Mouse (Mus musculus) right cerebral cortex, adult 2 months (tissue): Measurements from ENCODE around the gene Diablo.
"Not testable (repeated sequence)": the region's sequence is repeated elsewhere in the genome, so short reads cannot be mapped to it uniquely, and the experiment has no call there.

ENCODE experiments used
- DNase-seq, 2 experiments: peaks; one replicate each; pipeline ENCODE4 v3.0.0; 2021 to 2022; ENCODE audit warnings: low spot score in 2 of 2

The Diablo gene

DNA sequence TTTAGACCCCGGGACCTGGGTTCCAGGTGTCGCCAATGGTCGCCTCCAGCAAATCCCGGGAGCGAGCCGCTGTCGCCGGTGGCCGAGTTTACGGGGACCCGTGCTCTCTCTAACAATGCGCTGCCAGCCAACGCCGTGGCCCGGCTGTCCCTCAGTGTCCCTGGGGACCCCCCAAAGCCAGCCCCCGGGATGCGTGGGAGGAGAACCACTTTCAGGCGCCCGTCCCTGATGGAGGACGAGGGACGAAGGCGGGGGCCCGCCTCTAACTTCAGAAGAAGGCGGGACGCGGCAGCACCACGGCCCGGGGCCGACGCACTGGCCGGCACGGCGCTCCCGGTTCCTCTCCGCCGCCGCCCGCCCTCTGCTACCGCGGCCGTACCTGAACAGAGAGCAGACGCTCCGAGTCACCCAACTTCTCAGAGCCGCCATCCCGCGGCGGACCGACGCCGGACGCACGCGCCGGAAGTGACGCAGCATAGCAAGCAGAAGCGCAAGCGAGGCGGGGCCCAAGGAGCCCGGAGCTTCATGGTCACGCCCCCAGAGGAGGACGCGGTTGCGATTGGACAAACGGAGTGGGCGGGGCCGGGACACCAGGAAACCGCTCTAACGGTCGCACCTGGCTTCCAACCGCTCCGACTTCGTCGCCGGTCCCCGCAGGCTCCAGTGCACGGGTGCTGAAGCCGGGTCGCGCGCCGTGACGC lies at the start of gene Diablo:
TSS of gene Diablo (minus strand) at position 485 of the 701 bp plus-strand sequence.
- DNase-seq: peak; percentile 98 to 99

DNA sequence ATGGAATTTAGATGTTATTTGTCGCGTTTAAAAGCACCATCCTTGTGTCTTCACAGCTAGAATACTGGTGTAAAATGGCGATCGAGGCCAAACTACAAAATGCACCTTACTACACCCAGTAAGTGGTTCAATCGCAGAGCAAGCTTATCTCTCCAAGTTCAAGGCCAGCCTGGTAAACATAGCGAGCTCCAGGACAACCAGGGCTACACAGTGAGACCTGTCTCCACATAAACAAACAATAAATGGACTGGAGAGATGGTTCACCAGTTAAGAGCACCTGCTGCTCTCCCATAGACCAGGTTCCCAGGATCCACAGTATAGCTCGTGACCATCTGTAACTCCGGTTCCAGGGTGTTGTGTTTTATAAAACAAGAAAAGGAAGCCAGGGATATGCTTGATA lies 49.4 kb upstream of the Diablo start:
- DNase-seq: no peak

DNA sequence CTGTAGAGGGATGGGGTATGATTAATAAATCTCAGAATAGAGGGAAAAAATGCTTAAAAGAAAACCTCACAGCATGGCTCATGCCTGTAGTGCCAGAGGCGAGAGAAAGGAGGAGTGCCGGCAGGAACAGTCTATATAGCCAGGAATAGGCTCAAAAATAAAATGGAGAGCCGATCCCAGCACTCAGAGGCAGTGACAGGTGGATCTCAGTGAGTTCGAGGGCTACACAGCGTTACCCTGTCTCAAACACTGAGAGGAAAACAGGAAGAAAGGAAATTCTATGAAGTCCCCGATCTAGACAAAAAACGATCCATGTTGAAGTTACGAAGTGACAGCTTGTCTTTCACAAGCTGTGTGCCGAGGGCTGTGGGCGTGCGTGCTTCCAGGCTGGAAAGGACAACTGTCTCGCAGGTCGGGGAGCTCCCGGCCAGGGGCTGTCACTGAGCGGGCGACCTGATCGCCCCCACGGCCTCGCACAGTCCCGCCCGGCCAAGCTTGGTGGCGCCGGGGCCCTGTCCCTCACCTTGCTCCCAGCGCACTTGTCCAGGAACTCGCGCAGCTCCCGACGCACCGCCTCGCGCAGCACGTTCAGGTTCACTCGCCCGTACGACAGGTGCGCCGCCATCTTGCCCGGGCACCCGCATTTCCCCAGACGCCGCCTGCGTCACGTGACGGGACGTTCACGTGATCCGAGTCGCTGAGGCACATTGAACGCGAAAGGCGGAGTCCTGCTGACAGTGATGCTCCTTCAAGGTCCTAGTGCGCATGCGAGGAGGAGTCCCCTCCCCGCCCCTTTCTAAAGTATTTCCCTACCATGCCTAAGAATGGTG lies 48.6 kb upstream of the Diablo start, which contains the start of gene Vps33a:
TSS of gene Vps33a (minus strand) at position 682 of the 830 bp plus-strand sequence.
- DNase-seq: peak; percentile 98

DNA sequence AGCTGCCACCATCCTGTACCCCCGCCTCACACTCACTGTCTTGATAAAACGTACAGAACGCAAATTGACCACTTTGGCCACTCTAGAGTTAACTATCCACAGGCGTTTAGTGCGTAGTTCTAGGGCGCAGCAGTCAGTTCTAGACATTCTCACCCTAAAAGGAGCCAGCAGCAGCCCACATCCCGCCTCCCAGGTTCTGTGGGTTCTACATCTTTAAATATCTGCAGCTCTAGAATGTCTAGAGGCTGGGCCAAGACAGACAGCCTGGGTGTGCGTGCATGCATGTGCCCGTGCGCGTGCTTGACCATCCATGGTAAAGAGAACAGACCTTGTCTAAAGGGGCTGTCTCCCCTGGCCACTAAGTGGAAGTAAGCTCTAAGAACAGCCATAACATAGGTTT lies 37.2 kb upstream of the Diablo start:
- DNase-seq: peak in 1 of 2 experiments; percentile 29

DNA sequence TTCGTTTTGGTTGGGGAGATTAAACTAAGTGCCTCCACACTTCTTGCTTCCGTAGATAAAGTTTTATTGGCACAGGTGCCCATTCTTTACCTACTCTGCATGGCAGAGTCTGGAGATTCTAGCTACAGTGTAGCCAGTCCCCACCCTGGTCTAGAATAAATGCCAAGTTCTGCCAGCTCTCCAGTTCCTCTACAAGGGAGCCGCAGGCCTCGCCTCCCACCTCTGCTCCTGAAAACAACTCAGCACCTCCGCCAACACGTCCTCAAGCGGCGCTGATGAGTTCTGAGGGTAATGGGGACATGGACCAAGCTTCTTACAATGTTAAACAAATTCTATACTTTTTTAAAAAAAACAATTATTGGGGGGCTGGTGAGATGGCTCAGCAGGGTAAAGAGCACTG lies 35.6 kb upstream of the Diablo start:
- no peak for DNase-seq

DNA sequence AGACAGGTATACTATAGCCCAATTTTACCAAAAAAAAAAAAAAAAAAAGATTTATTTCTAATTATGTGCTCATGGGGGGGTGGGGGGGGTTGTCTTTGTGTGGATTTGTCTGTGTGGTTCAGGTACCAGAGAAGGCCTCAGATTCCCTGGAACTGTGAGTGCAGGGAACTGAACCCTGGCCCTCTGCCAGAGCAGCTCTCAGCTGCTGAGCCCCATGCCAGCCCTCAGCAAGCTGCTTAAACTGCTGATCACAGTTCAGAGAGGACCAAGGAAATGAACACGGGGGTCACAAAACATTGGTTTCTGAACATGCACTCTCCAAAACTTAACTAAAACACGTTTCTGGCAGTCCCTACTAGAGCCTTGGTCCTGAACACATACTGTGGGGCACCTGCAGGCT lies 32.5 kb upstream of the Diablo start:
- no peak for DNase-seq

DNA sequence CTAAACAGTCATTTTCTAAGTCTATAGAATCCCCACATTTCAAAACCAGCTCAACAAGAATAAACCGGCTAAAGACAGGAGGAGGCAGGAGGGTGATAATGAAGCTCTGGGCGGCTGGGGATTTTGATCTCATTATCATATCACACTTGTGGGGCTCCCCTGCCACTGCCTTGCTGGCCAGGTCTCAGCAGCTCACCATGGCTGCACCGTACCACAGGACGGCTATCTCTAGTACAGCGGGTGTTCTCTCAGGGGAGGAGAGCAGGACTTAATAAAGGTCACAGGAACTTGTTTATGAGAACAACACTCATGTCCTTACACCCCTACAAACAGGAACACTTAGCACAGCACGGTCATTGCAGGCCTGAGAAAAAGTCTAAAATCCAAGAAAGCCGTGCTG lies 31.7 kb upstream of the Diablo start:
- DNase-seq: no peak

DNA sequence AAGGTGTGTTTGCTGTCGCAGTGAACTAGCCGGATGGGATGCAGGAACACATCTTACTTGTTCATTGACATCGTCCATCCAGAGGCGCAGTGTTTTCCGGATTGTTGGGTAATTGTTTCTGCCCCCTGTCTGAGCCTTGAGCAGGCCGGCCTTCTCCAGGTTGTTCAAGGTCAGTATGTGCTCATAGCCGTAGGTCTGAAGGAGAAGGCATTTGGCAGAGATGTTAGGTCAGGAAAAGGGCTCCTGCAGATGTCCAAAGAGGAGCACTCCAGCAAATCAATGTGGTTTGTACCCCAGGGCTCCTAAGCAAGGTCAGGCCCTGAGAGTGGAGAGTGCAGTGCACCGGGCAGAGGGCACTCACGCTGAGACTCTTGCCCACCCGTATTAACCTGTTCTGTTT lies 9.8 kb upstream of the Diablo start:
- no peak for DNase-seq

DNA sequence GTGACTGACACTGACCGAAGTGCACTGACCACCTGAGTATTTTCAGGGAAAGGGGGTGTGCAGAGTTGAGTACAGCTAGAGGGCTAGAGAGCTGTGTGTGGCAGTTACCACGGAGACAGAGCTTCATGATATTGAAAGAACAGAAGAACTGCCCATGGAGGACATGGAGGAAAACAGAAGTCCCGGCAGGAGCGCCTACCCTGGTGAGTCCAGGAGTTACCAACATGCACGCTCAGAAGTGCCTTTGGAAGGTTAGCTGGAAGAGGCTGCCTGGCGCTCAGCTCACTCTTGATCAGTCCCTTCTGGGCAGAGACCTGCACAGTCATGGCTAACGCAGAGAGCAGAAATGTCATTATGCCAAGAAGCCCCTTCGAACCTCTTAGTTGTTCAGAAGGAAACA lies 6.1 kb upstream of the Diablo start:
- peak in 1 of 2 experiments; percentile 1 for DNase-seq

DNA sequence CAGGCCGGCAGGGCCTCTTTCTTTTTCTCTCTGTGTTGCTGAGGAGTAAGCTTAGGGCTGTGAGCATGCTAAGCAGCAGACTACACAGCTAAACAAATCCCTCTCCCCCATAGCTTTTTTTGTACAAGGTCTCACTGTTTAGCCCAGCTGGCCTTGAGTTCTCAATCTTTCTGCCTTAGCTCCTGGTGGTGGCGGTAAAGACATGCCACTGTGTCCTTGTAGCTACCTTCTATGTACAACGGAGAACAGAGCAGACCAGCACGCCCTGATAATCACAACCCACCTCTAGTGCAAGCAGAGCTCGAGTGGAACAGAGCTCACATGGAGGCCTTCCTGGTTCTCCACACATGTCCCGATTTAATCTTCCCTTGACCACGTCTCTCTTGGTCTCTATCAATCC lies 4.7 kb upstream of the Diablo start:
- peak; percentile 1 to 2 for DNase-seq

DNA sequence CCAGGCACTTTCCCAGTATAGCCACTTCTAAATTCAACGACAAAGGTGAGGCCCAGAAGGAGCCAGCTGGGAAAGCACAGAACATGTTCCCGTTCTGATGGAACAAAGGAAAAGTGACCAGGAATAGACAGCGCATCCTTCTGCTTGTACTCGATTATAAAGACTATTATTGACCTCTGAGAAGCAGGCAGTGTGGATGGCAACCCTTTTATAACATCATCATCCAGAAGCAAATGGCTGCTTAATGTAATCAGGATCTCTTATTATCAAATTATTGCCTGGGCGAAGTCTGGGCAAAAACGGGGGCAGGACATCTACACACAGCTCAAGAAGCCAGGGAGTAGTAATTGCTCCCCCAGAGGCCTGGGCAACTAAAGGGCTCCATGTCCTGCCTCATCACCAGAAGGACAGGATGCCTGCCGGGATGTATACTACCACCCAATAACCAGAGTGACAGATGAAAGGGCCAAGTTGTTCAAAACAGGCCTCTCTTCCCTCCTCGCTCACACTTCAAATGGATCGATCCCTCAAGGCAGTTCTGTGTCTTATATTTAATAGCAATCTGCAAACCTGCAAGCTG lies 2.0 kb upstream of the Diablo start:
- DNase-seq: no peak

DNA sequence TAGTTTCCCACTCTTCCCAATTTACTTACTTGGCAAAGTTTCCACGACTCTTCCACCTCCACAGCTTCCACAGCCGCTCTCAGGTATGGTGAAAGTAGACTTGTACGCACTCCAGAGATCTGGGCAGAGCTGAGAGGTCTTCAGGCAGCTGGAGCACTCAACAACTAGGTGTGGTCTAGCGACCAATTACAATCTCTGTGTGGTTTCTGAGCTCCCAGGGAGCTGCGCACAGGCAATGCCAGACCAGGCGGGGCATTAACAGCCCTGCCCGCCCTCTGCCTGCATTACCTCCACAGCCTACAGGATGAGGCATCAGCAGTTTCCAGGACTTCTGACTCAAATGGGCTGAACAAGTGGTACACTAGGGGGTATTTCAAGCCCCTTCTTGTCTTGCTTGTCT lies 1.3 kb upstream of the Diablo start, which contains the start of gene Gm49027:
TSS of gene Gm49027 (minus strand) at position 208 of the 400 bp plus-strand sequence.
- no peak for DNase-seq

DNA sequence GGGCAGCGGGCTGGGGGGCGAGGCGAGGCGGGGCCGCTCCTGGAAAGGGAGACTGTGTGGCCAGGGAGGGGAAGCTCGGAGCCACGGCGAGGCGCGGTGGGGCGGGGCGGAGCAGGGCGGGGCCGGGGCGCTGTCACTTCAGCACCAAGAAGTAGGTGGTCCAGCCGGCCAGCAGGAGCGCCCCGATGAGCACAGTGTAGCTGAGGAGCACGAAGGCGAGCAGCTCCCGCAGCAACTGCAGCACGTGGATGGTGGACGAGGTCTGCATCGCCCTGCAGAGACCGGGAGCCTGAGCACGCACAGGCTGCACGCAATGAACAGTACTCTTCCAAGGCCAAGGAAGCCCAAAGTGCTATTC lies 396 bp upstream of the Diablo start:
- no peak for DNase-seq

DNA sequence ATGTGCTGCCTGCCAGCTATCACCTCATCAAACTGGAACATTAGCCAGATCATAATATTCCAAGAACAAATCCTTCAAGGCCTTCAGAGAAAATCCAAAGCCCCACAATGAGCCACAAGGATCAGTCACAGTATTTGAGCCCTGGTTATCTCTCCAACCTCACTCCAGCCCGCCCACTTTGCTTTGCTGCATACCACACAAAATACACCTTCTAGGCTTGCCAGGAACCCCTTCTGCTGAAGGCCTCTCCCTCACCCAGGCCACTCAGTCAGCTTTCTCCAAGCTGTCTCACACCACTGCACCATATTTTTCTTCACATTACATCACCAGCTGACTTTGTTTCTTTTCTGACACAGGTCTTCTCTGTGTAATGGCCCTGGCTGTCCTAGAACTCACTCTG lies 1.8 kb downstream of the Diablo start:
- no peak for DNase-seq

DNA sequence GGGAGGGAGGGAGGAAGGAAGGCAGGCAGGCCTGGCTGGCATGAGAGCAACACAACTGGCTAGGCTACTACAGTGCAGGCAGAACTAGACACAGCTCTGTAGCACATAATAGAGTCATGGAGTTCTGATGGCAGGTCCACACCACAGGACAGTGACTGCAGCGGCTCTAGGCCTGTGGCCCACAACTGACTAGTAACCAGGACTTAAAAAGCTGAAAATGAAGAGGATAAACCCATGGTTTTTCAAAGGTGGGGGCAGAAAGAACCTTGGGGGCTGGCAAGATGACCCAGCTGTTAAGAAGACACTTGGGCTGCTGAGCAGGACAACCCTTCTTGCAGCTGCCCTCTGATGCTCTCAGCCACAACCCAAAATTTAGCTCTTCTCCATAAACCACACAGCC lies 2.4 kb downstream of the Diablo start:
- no peak for DNase-seq

DNA sequence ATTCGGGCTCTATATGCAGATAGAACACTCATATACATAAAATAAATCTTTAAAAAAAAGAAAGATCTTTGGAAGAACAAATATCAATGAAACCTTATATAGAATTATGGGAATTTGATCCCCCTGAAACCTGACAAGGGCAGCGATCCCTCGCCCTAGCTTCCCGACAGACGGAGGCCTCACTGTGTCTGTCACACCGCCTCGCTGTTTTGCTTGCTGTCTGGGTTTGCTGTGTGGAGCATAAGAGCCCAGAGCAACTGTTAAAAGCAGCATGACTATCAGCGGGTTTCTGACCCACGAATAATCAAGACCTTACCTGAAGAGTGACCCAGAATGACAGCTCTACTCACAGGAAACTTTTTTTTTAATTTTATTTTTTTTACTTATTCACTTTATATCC lies 3.3 kb downstream of the Diablo start:
- DNase-seq: no peak

DNA sequence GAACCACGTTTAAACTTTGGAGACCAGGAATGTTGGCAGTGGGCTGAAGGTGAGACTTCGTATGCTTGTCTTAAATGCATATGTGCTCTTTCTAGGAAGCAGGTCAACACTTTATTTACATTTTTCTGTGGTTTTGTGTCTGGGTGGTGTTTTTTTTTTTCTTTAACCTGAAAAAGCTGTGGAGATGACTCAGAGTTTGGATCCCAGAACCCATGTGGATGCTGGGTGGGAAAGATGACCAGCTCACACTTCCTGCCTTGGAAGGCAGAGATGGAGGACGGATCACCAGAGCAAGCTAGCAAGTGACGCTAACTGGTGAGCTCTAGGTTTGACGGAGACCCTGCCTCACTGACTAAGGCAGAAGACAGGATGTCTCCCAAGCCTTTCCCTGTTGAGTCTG lies 9.1 kb downstream of the Diablo start:
- DNase-seq: no peak

DNA sequence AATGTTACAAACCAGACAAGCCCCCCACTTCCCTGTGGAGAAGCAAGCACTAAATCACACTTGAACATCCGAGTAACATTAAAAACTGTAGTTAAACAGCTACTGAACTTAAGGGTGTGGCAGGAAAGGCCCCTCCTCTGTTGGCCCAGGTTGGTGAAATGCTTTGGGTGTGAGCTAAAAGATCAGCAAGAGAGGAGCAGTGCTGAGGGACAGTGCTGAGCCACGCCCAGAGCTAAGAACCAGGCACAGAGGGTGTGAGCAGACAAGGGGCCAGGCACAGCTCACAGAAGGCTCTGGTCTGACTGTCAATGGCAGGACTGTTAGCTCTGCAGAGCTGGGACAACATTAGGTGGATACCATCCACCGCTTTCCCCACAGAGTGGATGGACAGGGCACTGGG lies 11.9 kb downstream of the Diablo start:
- DNase-seq: no peak

DNA sequence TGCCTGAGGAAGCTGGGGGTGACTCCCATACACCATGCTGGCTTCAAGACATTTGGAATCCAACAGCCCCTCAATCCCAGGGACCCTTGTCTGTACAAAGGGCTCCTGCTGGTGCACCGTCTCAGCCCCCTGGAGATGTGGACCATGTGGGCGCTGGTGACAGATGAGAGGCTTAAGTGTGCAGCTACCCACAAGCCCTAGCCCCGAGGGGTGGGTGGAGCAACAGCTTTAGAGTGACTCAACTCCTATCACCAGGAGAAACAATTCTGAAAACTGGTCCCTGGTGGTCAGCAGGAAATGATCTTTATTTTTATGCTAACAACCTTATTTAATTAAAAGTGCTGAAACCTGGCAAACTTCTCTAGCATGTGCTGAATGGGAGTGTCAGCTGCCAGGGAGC lies 12.6 kb downstream of the Diablo start:
- DNase-seq: not testable (repeated sequence)

DNA sequence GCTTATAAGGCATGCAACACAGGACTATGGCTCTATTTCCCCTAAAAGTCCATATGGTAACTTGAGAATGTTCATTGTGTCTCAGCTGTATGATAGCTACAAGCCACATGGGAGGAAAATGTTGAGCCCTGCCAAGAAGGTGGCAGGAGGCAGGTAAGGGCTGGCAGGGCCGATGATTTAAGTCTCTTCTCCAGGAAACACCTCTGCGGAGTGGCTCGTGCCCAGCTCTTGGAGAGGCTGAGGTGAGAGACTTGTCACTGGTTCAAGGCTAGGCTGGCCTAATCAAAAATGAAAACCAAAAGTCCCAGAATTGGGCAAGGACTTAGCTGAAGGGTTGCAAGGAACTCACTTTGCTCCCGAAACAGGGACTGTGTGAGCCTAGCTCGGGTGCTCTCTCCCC lies 13.8 kb downstream of the Diablo start, which contains the start of gene B3gnt4:
TSS of gene B3gnt4 (plus strand) at position 301 of the 400 bp plus-strand sequence.
- DNase-seq: no peak

DNA sequence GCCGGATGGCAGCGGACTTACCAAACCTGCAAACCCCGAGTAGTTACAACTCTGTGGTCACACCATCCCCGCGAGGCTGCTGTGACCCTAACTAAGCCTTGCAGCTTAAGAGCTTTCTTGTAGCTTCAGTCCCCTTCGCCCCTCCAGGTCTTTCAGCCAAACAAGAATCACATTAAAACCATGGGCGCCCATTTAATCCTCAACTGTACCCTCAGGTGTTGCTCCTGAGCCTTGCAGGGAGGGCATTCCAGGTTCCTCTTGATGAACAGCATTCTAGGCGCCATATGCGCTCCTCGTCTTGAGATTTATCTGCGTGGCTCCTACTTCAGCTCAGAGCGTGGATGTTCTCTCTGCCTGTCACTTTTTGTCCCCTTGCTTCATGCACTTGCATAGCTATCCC lies 15.1 kb downstream of the Diablo start:
- no peak for DNase-seq

DNA sequence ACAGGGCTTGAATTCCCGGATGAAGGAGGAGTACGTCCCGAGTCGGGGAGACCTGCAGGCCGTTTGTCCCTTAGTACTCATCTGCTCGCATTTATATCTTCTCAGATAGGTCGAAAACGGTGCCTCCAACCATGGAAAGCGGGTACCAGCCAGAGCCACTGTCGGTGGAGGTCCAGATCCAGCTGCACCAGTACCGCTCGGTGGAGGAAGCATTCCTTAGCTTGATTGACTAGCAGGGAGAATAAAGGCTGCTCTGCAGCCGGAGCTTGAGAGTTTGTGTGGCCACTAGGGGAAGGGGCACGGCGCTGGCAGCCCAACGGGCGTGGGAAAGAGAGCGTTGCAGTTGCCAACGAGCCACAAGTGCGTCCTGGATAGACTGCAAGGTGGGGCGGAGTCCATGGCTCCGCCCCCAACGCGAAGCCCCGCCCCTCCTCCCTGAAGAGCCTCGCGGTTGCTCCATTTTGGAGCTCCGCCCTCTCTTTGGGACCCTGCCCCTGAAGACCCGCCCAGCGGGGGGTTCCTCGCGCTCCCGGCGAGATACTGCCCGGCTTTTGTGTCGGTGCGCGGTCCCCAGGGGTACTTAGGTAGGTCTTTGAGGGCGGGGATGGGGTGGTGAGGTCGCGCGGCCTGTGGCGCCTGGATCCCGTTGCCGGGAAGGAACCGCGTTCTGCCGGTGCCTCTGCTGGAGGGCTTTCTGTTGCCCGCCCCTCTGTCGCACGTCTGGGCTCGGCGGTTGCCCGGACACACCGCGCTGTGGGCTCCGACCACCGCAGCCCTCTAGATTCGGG lies 15.8 kb downstream of the Diablo start:
- peak; percentile 70 to 82 for DNase-seq
